Mouse (Mus musculus): ENCODE results near the gene 2610528J11Rik. TPM values are rescaled to one million over a fixed set of nuclear protein-coding genes. Genes with fewer than 3 reads are reported as not detected.
"Not testable (repeated sequence)": the region's sequence is repeated elsewhere in the genome, so short reads cannot be mapped to it uniquely, and the experiment has no call there.

The 2610528J11Rik gene
- not detected in 2 replicates for total RNA-seq (2017)

DNA sequence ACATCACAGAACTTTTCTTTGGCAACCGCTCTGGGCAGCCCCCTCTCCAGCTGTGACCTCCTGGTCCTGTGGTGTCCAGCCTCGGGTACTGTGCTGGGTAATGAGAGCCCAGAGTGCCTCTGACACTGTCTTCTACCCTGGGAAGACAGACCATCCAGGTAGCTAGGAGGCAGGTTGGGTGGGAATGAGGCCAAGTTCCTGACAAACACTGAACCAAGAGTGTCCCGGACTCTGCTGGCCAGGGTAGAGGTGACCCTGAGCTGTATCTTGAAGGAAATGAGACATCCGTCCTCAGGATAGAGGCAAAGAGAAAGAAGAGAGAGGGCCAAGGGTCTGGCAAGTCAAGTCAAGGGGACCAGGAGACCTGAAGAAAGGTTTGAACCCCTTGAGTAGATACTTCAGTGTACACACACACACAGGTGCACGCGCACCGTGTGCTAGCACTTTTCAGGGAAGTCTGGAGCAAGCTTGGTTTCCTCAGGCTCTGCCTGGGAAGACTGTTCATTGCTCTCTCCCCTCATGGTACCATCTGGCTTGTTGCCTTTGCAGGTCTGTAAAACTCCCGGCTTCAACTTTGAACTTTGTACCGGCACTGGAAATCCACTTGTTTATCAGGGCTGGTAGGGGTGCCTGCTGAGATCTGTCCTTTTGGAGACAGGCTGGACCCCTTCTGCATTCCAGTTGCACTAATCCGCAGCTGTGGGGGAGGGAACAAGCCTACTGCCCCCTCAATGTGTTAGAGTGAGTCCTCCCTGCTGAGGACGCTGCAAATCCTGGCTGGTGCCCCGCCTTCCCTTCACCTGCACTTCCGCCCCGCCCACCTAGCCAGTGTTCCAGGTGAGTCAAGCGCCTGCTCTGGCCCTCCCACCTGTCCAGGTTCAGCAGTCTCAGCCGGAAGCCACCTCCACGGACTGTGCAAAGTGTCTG lies at the start of gene 2610528J11Rik:
Gene 2610528J11Rik (plus strand): TSS at position 592 of the 927 bp plus-strand sequence.
- no peak for ATAC-seq (replicated peaks; ENCODE audit: low read depth, poor library complexity, severe bottlenecking)

DNA sequence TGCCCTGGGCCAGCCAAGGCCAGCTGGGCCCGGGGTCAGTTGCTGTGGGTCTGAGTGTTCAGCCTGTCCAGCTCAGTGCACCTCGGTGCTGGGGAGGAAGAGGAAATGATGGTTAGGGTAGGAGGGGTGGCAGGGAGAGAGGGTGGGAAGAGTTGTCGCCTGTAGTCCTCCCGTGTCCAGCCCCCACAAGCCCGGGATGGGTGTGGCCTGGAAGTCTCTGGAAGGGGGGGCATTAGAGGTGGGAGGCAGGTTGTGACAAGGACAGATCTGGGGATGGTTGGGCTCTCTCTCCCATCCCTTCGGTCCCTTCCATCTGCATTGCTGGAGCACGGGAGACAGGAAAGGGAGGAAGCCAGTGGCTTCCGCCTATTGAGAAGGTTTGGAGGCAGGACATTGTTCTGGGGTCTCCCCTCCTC lies 37.1 kb upstream of the 2610528J11Rik start, which contains the start of gene Tie1:
Gene Tie1 (minus strand): TSS at position 345 of the 416 bp plus-strand sequence.
- ATAC-seq (replicated peaks; ENCODE audit: low read depth, poor library complexity, severe bottlenecking): peak; percentile 90

DNA sequence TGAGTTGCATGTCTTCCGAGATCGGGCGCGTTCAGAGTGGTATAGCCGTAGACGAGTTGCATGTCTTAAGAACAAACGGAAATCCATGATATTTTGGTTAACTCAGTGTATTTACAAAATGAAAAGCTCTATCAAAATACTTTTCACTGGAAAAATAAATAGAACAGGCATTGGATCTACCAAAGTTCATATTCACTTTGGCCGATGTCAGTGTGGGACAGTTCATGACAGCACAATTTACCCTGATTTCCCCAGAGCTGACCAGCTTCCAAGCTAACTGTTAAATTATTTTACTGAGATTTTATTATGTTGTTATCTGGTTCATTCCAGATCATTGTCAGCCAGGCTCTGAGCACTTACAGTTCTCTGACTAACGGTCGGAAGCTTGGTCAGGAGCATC lies 36.3 kb upstream of the 2610528J11Rik start:
- ATAC-seq (replicated peaks; ENCODE audit: low read depth, poor library complexity, severe bottlenecking): no peak

DNA sequence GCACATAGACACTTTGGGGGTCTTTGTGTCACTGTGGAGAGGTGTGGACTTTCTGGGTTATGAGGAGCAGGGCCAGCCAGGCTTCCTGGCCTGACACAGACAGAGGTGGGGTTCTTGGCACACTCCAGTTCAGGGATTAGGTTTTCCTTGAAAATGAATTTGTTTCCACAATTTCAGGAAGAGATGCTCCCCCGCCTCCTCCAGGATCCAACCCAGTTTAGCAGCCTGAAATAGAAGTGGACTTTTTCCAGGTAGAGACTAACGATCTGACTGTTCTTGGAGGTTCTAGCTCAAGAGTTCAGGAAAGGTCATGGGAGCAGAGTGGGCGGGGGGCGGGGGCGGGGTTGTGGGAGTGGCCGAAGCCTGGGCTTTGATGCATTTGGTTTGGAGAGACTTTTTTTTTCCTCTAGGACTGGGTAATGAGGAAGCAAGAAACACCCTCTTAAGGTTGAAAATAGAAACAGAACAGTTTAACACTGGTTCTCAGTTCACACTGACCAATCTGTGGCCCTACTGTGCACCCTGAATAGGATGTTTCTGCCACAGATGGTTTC lies 26.6 kb upstream of the 2610528J11Rik start:
- no peak for ATAC-seq (replicated peaks; ENCODE audit: low read depth, poor library complexity, severe bottlenecking)

DNA sequence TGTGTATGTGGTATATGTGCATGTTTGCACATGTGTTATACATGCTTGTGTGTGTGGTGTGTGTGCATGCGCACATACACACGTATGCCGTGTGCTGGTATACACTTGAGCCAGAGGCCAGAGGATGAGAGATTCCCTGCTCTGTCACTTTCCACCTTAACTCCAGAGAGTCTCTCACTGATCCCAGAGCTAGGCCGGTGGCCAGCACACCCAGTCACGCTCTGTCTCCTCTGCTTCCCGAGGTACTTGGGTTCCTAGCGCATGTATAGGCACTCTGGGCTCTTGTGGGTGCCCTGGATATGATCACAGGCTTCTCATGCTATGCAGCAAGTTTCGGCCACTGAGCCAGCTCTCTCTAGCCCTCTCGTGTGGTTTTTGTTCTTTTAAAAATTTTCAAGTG lies 26.0 kb upstream of the 2610528J11Rik start:
- no peak for ATAC-seq (replicated peaks; ENCODE audit: low read depth, poor library complexity, severe bottlenecking)

GRCm38 (mm10) chr4:118505551-118505950 lies 21.2 kb upstream of the 2610528J11Rik start:
- ATAC-seq (replicated peaks; ENCODE audit: low read depth, poor library complexity, severe bottlenecking): no peak

- not testable (repeated sequence) for ATAC-seq (replicated peaks; ENCODE audit: low read depth, poor library complexity, severe bottlenecking)
Observed at GRCm38 (mm10) chr4:118507171-118507570, 19.6 kb upstream of the 2610528J11Rik start.

- no peak for ATAC-seq (replicated peaks; ENCODE audit: low read depth, poor library complexity, severe bottlenecking)
Observed at GRCm38 (mm10) chr4:118509050-118509449, 17.7 kb upstream of the 2610528J11Rik start.

DNA sequence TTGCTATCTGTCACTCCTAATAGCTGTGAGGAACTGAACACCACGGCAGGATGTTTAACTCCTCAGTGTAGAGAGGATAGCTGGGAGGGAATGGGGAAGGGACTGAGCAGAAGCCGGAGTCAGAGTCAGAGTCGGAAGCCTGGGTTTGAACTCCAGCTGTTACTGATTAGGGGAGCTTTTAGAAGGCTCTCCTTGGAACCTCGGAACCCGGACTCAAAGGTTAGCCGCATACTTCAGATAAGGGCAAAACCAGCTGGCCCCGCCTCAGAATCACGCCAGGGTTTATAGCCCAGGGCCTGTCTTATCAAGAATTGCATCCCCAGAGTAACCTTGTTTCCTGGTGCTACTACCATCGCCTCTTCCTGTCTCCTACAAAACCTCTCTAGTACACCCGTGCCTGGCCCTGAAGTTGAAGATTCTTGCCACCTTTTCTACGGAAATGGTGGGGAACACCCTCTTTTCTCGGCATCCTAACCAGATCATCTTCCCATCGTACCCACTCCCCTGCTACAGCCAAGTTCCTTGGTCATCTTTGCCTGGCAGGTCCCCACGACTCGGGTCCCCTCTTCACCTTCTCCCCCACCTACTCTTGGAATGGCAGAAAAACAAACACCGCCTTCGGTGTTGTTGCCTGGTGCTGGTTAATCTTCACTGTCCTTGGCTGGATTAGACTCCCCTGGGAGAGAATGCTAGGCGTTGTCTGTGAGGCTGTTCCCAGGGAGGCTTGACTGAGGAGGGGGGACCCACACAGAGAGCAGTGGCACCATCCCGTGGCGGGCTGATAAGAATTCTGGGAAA lies 9.9 kb upstream of the 2610528J11Rik start:
- peak; percentile 80 for ATAC-seq (replicated peaks; ENCODE audit: low read depth, poor library complexity, severe bottlenecking)

DNA sequence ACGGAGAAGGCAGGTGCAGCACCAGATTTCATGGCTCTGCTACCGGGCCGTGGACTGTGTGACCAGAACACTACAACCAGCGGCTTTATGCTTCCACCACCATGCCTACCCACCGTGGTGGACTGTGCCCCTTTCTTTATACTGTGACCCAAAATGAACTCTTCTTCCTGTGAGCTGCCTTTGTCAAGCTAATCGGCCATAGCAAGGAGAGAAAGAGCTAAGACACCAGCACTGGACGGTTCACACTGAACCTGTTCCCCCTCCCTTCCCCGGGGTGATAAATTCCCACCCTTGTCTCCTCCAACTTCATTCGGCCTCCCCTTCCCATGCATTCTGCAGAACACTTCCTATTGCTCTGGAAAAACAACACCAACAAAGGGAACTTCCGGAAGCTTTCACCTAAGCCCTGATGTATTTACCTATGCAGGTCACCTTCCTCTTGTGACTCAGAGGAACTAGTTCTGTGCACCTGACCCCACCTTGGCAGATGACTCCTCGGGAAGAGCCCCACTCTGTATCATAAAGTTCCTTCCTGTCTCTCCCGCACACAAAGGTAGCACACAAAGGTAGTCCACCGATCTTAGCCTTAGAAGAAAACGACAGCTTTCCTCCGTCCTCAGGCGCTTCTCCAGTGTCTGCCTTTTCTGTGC lies 9.2 kb upstream of the 2610528J11Rik start:
- ATAC-seq (replicated peaks; ENCODE audit: low read depth, poor library complexity, severe bottlenecking): no peak

DNA sequence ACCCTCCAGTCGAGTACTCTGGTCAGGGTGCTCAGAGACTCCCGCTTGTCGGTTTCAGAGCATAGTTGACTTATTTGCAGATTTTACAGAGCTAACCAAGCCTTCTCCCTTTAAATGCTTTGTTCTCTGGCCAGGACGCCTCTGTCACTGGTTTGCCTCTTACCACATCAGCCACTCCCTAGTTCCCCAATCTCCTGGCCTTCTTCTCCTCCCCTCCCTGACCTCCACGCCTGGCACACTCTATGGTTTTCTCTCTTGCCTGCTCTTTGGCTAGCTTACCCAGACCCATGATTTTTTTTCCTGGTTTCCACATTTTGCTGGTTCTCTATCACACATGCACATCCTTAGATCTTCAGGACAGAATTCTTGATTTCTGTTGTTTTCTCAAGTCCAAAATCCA lies 8.6 kb upstream of the 2610528J11Rik start:
- ATAC-seq (replicated peaks; ENCODE audit: low read depth, poor library complexity, severe bottlenecking): peak; percentile 51

GRCm38 (mm10) chr4:118522248-118522647 lies 4.6 kb upstream of the 2610528J11Rik start:
- no peak for ATAC-seq (replicated peaks; ENCODE audit: low read depth, poor library complexity, severe bottlenecking)

- no peak for ATAC-seq (replicated peaks; ENCODE audit: low read depth, poor library complexity, severe bottlenecking)
Observed at GRCm38 (mm10) chr4:118523976-118524375, 2.8 kb upstream of the 2610528J11Rik start.

GRCm38 (mm10) chr4:118525779-118526178 lies 1.0 kb upstream of the 2610528J11Rik start:
- ATAC-seq (replicated peaks; ENCODE audit: low read depth, poor library complexity, severe bottlenecking): peak; percentile 45; the same call in 1 of the 2 replicates

- ATAC-seq (replicated peaks; ENCODE audit: low read depth, poor library complexity, severe bottlenecking): no peak
Observed at GRCm38 (mm10) chr4:118527335-118527681, 509 bp downstream of the 2610528J11Rik start.

DNA sequence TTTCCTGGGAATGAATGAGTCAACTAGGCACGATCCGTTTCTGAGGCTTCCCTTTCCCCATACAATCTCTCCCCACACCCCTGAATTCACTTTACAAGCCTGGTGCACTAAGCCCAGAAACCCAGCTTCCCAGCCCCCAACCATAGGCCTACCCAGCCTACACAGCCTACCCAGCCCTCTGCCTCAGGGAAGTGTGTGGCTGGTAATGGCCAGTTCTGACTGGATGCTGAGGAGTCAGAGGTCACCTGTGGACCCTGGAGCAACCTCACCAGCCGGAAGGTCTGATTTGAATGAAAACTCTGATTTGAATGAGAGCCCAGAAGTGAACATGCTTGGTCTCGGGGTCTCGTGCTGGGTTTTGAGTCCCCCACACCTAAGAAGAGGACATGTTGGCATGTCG lies 921 bp downstream of the 2610528J11Rik start:
- ATAC-seq (replicated peaks; ENCODE audit: low read depth, poor library complexity, severe bottlenecking): no peak

DNA sequence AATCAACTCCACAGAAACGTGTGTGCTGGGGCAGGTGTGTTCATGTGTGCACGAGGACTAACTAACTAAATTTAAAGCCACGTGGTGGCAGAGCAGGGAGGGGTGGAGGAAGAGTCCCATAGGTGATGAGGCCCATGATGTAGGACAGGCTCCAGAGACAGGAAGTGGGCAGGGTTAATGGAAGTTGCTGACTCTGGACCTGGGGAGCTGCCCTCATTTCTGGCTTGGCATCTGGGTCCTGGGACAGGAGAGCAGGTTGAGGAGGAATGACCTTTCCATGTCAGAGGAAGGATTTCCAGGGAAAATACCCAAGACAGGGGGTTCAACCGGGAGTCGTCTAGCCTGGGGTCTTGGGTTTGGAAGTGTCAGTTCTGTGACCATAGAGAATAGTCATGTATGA lies 5.9 kb downstream of the 2610528J11Rik start:
- no peak for ATAC-seq (replicated peaks; ENCODE audit: low read depth, poor library complexity, severe bottlenecking)

DNA sequence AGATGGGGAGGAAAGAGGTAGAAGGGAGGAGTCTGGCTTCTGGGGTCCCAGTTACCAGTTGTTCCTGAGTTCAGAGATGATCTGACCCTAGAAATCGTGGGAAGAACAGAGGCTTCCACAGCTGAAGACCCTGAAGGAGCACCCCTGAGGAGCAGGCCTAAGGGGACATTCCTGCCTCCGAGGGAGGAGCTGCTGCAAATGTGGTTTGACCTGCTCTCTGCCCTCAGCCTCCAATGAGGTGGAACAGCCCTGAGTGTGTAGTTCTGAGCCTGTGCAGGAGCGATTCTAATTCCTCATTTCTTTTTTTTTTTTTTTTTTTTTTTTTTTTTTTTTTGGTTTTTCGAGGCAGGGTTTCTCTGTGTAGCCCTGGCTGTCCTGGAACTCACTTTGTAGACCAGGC lies 6.4 kb downstream of the 2610528J11Rik start:
- no peak for ATAC-seq (replicated peaks; ENCODE audit: low read depth, poor library complexity, severe bottlenecking)

- ATAC-seq (replicated peaks; ENCODE audit: low read depth, poor library complexity, severe bottlenecking): peak; percentile 52; the same call in 1 of the 2 replicates
Observed at GRCm38 (mm10) chr4:118533605-118534004, 6.8 kb downstream of the 2610528J11Rik start.

GRCm38 (mm10) chr4:118535610-118536009 lies 8.8 kb downstream of the 2610528J11Rik start:
- ATAC-seq (replicated peaks; ENCODE audit: low read depth, poor library complexity, severe bottlenecking): no peak

Data from common myeloid progenitor, adult 5-6 weeks (primary cell).